Mouse (Mus musculus): ENCODE measurements around the gene Klhl21. TPM values are rescaled to one million over a fixed set of nuclear protein-coding genes. Genes with fewer than 3 reads are reported as not detected.
A peak's percentile ranks its signal among the peaks of the same experiment; 100 is the strongest.

Klhl21 gene
- polyA plus RNA-seq, 1 experiment = 13.3 TPM

GRCm38 (mm10) chr4:152013036-152013813, 4.6 kb downstream of the Klhl21 start:
- Histone ChIP-seq H3K4me1 (ENCODE audit: control insufficient read depth, insufficient read depth, low read length) (peaks cover 12% of the 10 kb centered on the region), H3K27ac (ENCODE audit: insufficient read depth, low read depth, low read length) (no peak overlapping the region), H3K4me3 (ENCODE audit: insufficient read depth, low read length) (no peak overlapping the region)
- TF ChIP-seq POLR2A (IDR thresholded peaks at IDR 0.05; ENCODE audit: borderline replicate concordance, low read depth, low read length) = no peak
- no peak for TF ChIP-seq CTCF (IDR thresholded peaks at IDR 0.05; ENCODE audit: low read depth, low read length)

GRCm38 (mm10) chr4:152019073-152019472, 10.5 kb downstream of the Klhl21 start:
- Histone ChIP-seq H3K27ac (ENCODE audit: insufficient read depth, low read depth, low read length) (no peak overlapping the region), H3K4me1 (ENCODE audit: control insufficient read depth, insufficient read depth, low read length) (no peaks in the 10 kb centered on the region), H3K4me3 (ENCODE audit: insufficient read depth, low read length) (no peak overlapping the region)
- TF ChIP-seq POLR2A (IDR thresholded peaks at IDR 0.05; ENCODE audit: borderline replicate concordance, low read depth, low read length) = no peak
- TF ChIP-seq CTCF (IDR thresholded peaks at IDR 0.05; ENCODE audit: low read depth, low read length) = no peak

GRCm38 (mm10) chr4:152020024-152020423, 11.4 kb downstream of the Klhl21 start:
- TF ChIP-seq POLR2A (IDR thresholded peaks at IDR 0.05; ENCODE audit: borderline replicate concordance, low read depth, low read length) (no peak), CTCF (IDR thresholded peaks at IDR 0.05; ENCODE audit: low read depth, low read length) (no peak)
- Histone ChIP-seq H3K4me3 (ENCODE audit: insufficient read depth, low read length) (no peak overlapping the region), H3K27ac (ENCODE audit: insufficient read depth, low read depth, low read length) (no peak overlapping the region), H3K4me1 (ENCODE audit: control insufficient read depth, insufficient read depth, low read length) (no peaks in the 10 kb centered on the region)

- TF ChIP-seq CTCF (IDR thresholded peaks at IDR 0.05; ENCODE audit: low read depth, low read length) (no peak), POLR2A (IDR thresholded peaks at IDR 0.05; ENCODE audit: borderline replicate concordance, low read depth, low read length) (no peak)
- H3K4me1 ChIP-seq (ENCODE audit: control insufficient read depth, insufficient read depth, low read length) = peaks cover 5% of the 10 kb centered on the region
- no peak overlapping the region for H3K4me3 ChIP-seq (ENCODE audit: insufficient read depth, low read length)
- no peak overlapping the region for H3K27ac ChIP-seq (ENCODE audit: insufficient read depth, low read depth, low read length)
These were observed 13.0 kb downstream of the Klhl21 start for GRCm38 (mm10) chr4:152021568-152022097.

- H3K27ac ChIP-seq (ENCODE audit: insufficient read depth, low read depth, low read length) = no peak overlapping the region
- H3K4me1 ChIP-seq (ENCODE audit: control insufficient read depth, insufficient read depth, low read length) = peaks cover 5% of the 10 kb centered on the region
- no peak overlapping the region for H3K4me3 ChIP-seq (ENCODE audit: insufficient read depth, low read length)
- TF ChIP-seq CTCF (IDR thresholded peaks at IDR 0.05; ENCODE audit: low read depth, low read length) (no peak), POLR2A (IDR thresholded peaks at IDR 0.05; ENCODE audit: borderline replicate concordance, low read depth, low read length) (no peak)
These were observed 13.9 kb downstream of the Klhl21 start for GRCm38 (mm10) chr4:152022506-152022905.

- H3K4me1 ChIP-seq (ENCODE audit: control insufficient read depth, insufficient read depth, low read length) = peaks cover 9% of the 10 kb centered on the region
These were observed 15.9 kb downstream of the Klhl21 start for GRCm38 (mm10) chr4:152024525-152024924.

GRCm38 (mm10) chr4:152026751-152027508, 18.3 kb downstream of the Klhl21 start:
- no peak for TF ChIP-seq POLR2A (IDR thresholded peaks at IDR 0.05; ENCODE audit: borderline replicate concordance, low read depth, low read length)
- TF ChIP-seq CTCF (IDR thresholded peaks at IDR 0.05; ENCODE audit: low read depth, low read length) = no peak
- Histone ChIP-seq H3K27ac (ENCODE audit: insufficient read depth, low read depth, low read length) (peak overlapping the region; percentile 29), H3K4me3 (ENCODE audit: insufficient read depth, low read length) (peak overlapping the region; percentile 75), H3K4me1 (ENCODE audit: control insufficient read depth, insufficient read depth, low read length) (peaks cover 9% of the 10 kb centered on the region)

More at GRCm38 (mm10) chr4:152024525-152024924, 15.9 kb downstream of the Klhl21 start:
- no peak overlapping the region for H3K4me3 ChIP-seq (ENCODE audit: insufficient read depth, low read length)
- TF ChIP-seq POLR2A (IDR thresholded peaks at IDR 0.05; ENCODE audit: borderline replicate concordance, low read depth, low read length) (no peak), CTCF (IDR thresholded peaks at IDR 0.05; ENCODE audit: low read depth, low read length) (no peak)
- no peak overlapping the region for H3K27ac ChIP-seq (ENCODE audit: insufficient read depth, low read depth, low read length)

- peak within 1 kb of the TSS; percentile 75 for H3K4me3 ChIP-seq (ENCODE audit: insufficient read depth, low read length)
- peak within 1 kb of the TSS; percentile 29 for H3K27ac ChIP-seq (ENCODE audit: insufficient read depth, low read depth, low read length)
- peaks cover 9% of the 10 kb centered on the region for H3K4me1 ChIP-seq (ENCODE audit: control insufficient read depth, insufficient read depth, low read length)
- TF ChIP-seq CTCF (IDR thresholded peaks at IDR 0.05; ENCODE audit: low read depth, low read length) (no peak), POLR2A (IDR thresholded peaks at IDR 0.05; ENCODE audit: borderline replicate concordance, low read depth, low read length) (no peak)
These were observed 18.9 kb downstream of the Klhl21 start, which contains the start of gene Zbtb48 for GRCm38 (mm10) chr4:152027524-152027923. Gene Zbtb48 (minus strand): TSS chr4:152027671.

GRCm38 (mm10) chr4:152028456-152028855, 19.9 kb downstream of the Klhl21 start:
- H3K4me3 ChIP-seq (ENCODE audit: insufficient read depth, low read length) = no peak overlapping the region
- peaks cover 9% of the 10 kb centered on the region for H3K4me1 ChIP-seq (ENCODE audit: control insufficient read depth, insufficient read depth, low read length)
- TF ChIP-seq POLR2A (IDR thresholded peaks at IDR 0.05; ENCODE audit: borderline replicate concordance, low read depth, low read length) (no peak), CTCF (IDR thresholded peaks at IDR 0.05; ENCODE audit: low read depth, low read length) (no peak)
- H3K27ac ChIP-seq (ENCODE audit: insufficient read depth, low read depth, low read length) = no peak overlapping the region

Data from bone marrow macrophage, adult 2 months (primary cell).